Mouse (Mus musculus) heart, adult 8-10 months (tissue): Measurements from ENCODE around the gene Plac1. TPM values are rescaled to one million over a fixed set of nuclear protein-coding genes. Genes with fewer than 3 reads are reported as not detected.
A peak's percentile ranks its signal among the peaks of the same experiment; 100 is the strongest.

Source experiments
- DNase-seq: peaks from one replicate; pipeline ENCODE4 v3.0.0; 2022; ENCODE audit warnings: low spot score
- total RNA-seq, 4 experiments: library from RNA; stranded (reverse); gene quantifications; 2 replicates each; pipeline ENCODE4 v1.2.4; 2022

Gene Plac1
- total RNA-seq, 4 experiments from 2014 or later: not detected

GRCm38 (mm10) chrX:53107127-53107526 is 132.8 kb downstream of the Plac1 start:
- DNase-seq: no peak

DNA sequence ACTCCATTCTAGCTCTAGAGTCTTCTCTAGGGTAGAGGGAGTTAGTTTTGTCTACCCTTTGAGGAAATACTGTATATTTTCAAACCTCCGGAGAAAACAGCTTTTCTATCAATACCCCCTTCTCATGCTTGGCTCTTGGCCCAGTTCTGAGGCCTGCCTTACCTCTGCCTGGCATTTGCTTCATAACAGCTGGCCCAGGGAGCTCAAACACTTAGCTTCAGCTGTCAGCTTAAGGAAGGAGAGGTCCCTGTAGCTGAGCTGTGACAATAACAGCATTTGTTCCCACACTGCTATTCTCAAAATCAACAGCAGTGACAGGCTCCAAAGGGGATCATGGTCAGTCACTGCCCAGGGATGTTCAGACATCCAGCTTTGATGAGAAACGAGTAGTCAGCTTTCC is 138.7 kb downstream of the Plac1 start:
- DNase-seq: no peak

GRCm38 (mm10) chrX:53099951-53100350 is 140.0 kb downstream of the Plac1 start:
- DNase-seq: no peak

GRCm38 (mm10) chrX:53099266-53099665 is 140.6 kb downstream of the Plac1 start:
- no peak for DNase-seq

DNA sequence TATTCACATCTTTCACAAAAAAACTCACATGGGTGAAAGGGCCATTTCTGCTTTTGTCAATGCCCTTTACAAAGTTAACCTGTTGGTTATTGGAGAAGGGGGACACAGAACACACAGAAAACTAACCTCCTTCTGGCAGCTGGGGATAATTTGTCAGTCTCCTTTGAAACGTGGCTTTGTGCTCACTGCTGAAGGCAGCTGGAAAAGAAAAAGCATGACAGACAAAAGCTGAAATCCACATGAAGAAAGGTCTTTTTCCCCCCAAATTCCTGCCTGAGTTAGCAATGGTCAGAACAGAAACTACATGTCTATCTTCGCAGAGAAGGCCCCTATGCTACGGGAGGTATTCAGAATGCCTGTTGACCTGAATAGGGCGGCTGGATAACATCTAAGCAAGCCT is 141.6 kb downstream of the Plac1 start:
- no peak for DNase-seq

GRCm38 (mm10) chrX:53097786-53098185 is 142.1 kb downstream of the Plac1 start:
- DNase-seq: no peak

- DNase-seq: no peak
Measured at GRCm38 (mm10) chrX:53093381-53093780, 146.5 kb downstream of the Plac1 start.

DNA sequence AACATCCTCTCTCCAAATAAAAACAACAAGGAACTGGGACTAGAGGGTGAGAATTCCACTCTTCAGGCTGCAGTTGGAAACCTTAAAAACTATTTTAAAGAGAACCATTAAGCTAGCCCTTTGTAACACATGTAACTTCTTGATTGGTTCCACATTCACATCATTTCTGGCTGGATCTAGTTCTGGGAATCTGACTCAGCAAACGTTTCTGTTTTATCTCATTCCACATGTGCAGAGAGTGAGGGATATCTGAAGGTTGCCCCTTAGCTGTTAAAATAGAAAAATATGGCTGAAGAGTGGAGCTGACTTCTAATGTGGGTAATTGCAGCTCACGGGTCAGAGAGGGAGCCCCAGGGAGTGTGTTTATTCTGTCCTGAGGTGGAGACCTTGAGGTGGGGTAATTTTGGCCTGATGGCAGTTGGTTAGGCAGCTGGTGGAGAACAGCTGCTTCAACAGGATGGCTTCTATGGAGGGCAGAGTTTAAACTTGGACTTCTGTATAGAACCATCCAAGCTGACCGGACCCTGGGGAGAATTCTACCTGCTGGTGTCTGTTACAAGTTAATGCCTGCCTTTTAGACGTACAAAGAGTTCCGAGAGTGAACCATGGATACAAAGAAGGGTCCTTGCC is 151.1 kb downstream of the Plac1 start:
- no peak for DNase-seq

DNA sequence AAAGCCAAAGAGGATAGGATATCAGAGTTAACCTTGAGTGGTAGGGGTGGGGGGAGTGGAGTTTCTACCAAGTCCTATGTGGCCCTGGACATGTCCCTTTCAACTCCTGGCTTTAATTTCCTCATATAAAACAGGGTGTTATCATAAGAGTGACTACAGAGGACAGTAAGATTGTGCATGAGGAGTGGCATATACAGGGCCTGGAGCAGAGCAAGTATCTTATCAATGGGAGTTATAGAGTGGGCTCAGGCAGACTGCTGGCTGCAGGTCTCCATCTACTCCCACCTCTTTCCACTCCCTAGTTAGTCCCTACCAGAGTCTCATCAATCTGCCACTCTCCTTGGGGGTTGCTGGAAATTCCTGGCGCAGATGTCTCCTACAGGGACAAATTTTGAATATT is 152.7 kb downstream of the Plac1 start:
- no peak for DNase-seq

DNA sequence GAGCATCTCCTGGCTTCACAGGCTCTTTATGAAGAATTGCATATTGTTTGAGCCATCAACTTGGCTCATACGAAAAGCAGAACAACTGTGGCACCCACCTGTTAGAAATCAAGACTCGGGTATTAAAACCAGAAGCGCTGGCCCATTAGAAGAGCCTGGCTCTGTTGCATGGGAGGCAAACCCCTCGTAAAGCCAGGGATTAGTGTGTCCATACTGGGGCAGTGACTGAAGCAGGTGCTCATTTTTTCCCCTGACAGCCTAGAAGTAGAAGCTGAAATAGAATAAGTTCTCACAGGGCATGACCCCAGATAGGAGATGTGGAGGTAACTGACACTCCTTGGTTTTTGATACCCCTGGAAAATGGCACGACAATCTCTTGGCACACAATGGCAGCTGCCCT is 154.4 kb downstream of the Plac1 start:
- no peak for DNase-seq

- DNase-seq: no peak
Measured at GRCm38 (mm10) chrX:53064406-53064805, 175.5 kb downstream of the Plac1 start.

- DNase-seq: no peak
Measured at GRCm38 (mm10) chrX:53059426-53060007, 180.4 kb downstream of the Plac1 start.

DNA sequence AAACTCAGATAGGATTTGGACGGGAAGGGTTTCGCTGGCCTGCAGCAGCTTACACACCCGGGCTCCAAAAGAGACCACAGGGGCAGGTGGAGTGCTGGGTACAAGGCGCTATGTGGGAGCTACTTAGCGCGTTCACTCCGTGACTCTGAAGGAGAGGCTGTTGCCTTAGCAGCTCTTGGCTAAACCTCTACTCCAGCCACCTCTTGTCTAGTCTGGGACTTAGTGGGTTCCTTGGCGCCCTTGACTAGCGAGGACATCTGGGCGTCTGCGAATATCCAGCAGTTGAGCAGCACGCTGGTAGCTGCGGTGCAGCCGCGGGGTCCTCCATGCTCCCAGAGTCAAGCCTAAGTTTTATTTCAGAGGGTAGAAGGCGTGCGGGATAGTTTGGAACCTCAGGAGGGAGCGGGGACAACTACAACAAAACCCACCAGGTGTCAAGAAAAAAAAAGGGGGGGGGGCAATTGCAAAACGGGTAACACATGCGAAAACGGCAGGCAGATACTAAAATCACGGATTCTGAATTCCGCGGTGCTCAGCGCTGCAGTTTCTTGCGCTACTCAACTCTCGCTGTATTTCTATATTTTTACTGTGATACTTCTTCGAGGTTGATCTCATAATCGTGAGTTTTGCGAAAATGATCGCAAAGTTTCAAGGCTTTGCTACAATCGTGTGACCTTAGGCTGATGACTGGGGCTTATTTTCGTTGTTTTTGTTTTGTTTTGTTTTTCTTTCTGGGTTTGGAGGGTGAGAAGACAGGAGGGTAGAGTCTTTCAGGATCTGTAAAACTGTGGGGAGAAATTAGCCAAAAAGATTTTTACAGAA is 181.2 kb downstream of the Plac1 start:
- no peak for DNase-seq

DNA sequence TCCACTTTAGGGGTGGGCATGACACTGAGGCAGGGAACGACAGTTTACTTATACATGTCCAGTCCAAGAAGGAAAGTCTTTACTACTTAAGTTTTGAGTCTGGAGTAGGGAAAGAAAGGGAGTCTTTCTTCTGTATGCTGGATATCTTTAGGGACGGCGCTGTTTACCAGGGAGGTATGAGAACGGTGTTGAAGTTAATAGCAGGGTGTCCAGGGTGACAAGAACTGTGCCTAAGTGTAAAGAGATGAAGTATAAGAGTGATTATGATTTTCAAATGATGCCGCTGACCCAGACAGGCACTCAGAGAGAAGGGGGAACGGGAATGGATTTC is 182.2 kb downstream of the Plac1 start:
- no peak for DNase-seq

GRCm38 (mm10) chrX:53057054-53057759 is 182.7 kb downstream of the Plac1 start:
- DNase-seq: peak; percentile 73

DNA sequence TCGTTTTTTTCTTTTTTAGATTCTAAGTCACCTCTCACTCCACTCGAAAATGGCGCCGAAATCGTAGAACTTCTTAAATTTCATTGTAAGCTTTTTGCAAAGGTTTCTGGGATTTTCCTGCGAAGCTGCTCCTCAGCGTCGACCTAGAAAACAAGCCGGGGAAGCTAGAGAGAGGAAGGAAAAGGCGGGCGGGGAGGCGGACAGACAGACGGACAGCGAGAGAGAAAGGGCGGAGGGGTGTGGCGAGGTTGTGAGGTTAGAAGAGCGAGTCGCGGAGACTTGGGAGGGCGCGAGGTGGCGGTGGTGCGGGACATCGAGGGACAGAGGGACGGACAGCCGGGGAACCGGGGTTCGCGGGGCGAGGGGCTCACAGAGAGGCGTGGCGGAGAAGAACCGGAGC is 183.3 kb downstream of the Plac1 start:
- DNase-seq: peak; percentile 31

DNA sequence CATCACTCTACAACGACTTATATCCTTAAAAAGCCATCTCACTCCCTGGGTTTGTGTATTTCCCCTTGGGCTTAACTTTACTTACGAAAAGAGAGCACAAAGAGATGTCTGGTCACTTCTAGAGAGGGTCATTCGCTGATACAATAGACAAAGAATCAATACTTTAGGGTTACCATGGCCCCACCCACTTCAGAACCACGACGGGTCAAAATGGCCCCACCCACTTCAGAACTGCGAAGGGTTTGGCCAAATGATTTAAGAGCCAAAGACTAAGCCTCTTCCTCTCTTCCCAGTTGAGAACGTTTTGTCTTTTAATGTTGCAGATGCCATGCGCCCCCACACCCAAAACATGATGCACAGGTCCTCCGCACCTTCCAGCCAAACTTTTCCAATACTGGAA is 184.1 kb downstream of the Plac1 start:
- peak; percentile 6 for DNase-seq

- DNase-seq: no peak
Measured at GRCm38 (mm10) chrX:53053885-53054284, 186.0 kb downstream of the Plac1 start.

GRCm38 (mm10) chrX:53052652-53053500 is 187.0 kb downstream of the Plac1 start:
- no peak for DNase-seq

DNA sequence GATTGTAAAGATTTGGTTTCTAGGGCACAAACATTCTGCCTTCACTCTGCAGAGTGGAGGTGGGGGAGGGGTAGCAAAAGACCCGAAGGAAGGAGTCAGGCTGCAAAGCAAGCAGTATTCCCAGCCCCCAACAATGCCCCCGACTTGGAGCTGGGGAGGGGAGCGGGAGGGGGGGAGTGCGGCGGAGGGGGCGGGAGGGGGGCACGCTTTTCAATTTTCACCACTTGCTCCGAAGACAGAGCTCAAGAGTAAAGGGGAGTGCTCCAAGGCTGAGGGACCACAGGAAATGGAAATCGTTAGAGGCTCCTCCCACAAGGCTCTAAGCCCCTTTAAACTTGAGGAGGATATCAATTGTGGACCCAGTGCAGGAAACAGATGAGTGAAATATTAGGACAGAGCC is 189.6 kb downstream of the Plac1 start:
- no peak for DNase-seq

- no peak for DNase-seq
Measured at GRCm38 (mm10) chrX:53049196-53049595, 190.7 kb downstream of the Plac1 start.

- DNase-seq: no peak
Measured at GRCm38 (mm10) chrX:53046911-53047310, 193.0 kb downstream of the Plac1 start.
